Mouse (Mus musculus) CH12.LX (cell line): ENCODE measurements around the gene Sept5. TPM values are rescaled to one million over a fixed set of nuclear protein-coding genes. Genes with fewer than 3 reads are reported as not detected.

Source experiments
- DNase-seq: peaks from one replicate; pipeline ENCODE4 v3.0.0-alpha.2; 2013; ENCODE audit errors: extremely low read depth
- H3K27ac ChIP-seq: 2 replicates; pipeline ENCODE4 v1.5.1; 2012; ENCODE audit warnings: low read depth, mild to moderate bottlenecking, control low read depth, moderate library complexity; ENCODE audit not compliant: insufficient read depth
- H3K27me3 ChIP-seq: replicated peaks from 2 replicates; pipeline ENCODE3; 2012; ENCODE audit warnings: inconsistent platforms
- H3K36me3 ChIP-seq, 2 experiments: replicated peaks in 1 of 2; 2 replicates each; pipeline versions ENCODE3 to v1.6.1; 2012; ENCODE audit warnings: inconsistent platforms in 1 of 2, low read length in 1 of 2, mild to moderate bottlenecking in 1 of 2, mixed read lengths in 1 of 2, moderate library complexity in 1 of 2; ENCODE audit not compliant: control insufficient read depth in 1 of 2, insufficient read depth in 1 of 2
- H3K4me1 ChIP-seq, 2 experiments: 2 replicates each; pipeline ENCODE4 v1.6.1; 2012; ENCODE audit warnings: inconsistent platforms in 1 of 2, moderate library complexity in 1 of 2; ENCODE audit not compliant: insufficient read depth in 2 of 2, control insufficient read depth in 1 of 2
- H3K4me2 ChIP-seq: 2 replicates; pipeline ENCODE4 v1.6.1; 2012; ENCODE audit warnings: low read depth, mild to moderate bottlenecking, control low read depth; ENCODE audit not compliant: poor library complexity, insufficient read depth, severe bottlenecking
- H3K4me3 ChIP-seq, 3 experiments: fragments of 150-350 bp in 1 of 3; sonication (generic) in 1 of 3; replicated peaks in 1 of 3; 2 replicates each; pipeline versions ENCODE3 to v1.5.1; 2011 to 2012; ENCODE audit warnings: low read depth in 2 of 3, low read length in 2 of 3, mild to moderate bottlenecking in 2 of 3, moderate library complexity in 2 of 3, control low read depth in 1 of 3, improper control_type of control experiment in 1 of 3, inconsistent platforms in 1 of 3, mixed read lengths in 1 of 3; ENCODE audit not compliant: poor library complexity in 1 of 3
- H3K79me2 ChIP-seq: replicated peaks from 2 replicates; pipeline ENCODE4 v1.6.1; 2012; ENCODE audit warnings: mild to moderate bottlenecking, moderate library complexity; ENCODE audit not compliant: control insufficient read depth, poor library complexity, insufficient read depth, severe bottlenecking; ENCODE audit errors: extremely low read depth
- H3K9ac ChIP-seq: 2 replicates; pipeline ENCODE4 v1.6.1; 2012; ENCODE audit warnings: low read depth, mild to moderate bottlenecking, control low read depth, moderate library complexity; ENCODE audit not compliant: insufficient read depth
- H3K9me3 ChIP-seq: replicated peaks from 2 replicates; pipeline ENCODE3; 2012; ENCODE audit warnings: low read length, inconsistent platforms, mixed read lengths
- CHD1 ChIP-seq: IDR thresholded peaks from 2 replicates; pipeline ENCODE4 v1.6.1; 2012; ENCODE audit warnings: low read depth, low read length, improper control_type of control experiment, inconsistent platforms
- CHD2 ChIP-seq: IDR thresholded peaks from 2 replicates; pipeline ENCODE4 v1.6.1; 2011; ENCODE audit warnings: low read length, improper control_type of control experiment
- E2F4 ChIP-seq: IDR thresholded peaks from 2 replicates; pipeline ENCODE4 v1.6.1; 2011; ENCODE audit warnings: low read depth, low read length, improper control_type of control experiment; ENCODE audit not compliant: insufficient replicate concordance
- ETS1 ChIP-seq: conservative IDR thresholded peaks from 2 replicates; pipeline ENCODE4 v1.6.1; 2012; ENCODE audit warnings: low read depth, mild to moderate bottlenecking, inconsistent platforms, low read length, improper control_type of control experiment, moderate library complexity
- GABPA ChIP-seq: IDR thresholded peaks from 2 replicates; pipeline ENCODE4 v1.6.1; 2012; ENCODE audit warnings: low read depth, low read length, improper control_type of control experiment, inconsistent platforms; ENCODE audit not compliant: insufficient replicate concordance
- HCFC1 ChIP-seq: IDR thresholded peaks from 2 replicates; pipeline ENCODE4 v1.6.1; 2012; ENCODE audit warnings: low read depth, mild to moderate bottlenecking, inconsistent platforms, low read length, improper control_type of control experiment
- JUN ChIP-seq: IDR thresholded peaks from 2 replicates; pipeline ENCODE4 v1.6.1; 2011; ENCODE audit warnings: low read depth, mild to moderate bottlenecking, low read length, improper control_type of control experiment, moderate library complexity; ENCODE audit not compliant: insufficient read depth
- JUND ChIP-seq: conservative IDR thresholded peaks from 2 replicates; pipeline ENCODE4 v1.6.1; 2011; ENCODE audit warnings: low read depth, low read length, improper control_type of control experiment
- KAT2A ChIP-seq: IDR thresholded peaks from 2 replicates; pipeline ENCODE4 v1.6.1; 2012; ENCODE audit warnings: low read length, improper control_type of control experiment, inconsistent platforms; ENCODE audit not compliant: insufficient replicate concordance
- MAX ChIP-seq: IDR thresholded peaks from 2 replicates; pipeline ENCODE4 v1.6.1; 2011; ENCODE audit warnings: low read length, improper control_type of control experiment
- MXI1 ChIP-seq: IDR thresholded peaks from 2 replicates; pipeline ENCODE4 v1.6.1; 2011; ENCODE audit warnings: mild to moderate bottlenecking, low read depth, low read length, improper control_type of control experiment
- MYC ChIP-seq: IDR thresholded peaks from 2 replicates; pipeline ENCODE4 v1.6.1; 2011; ENCODE audit warnings: low read depth, mild to moderate bottlenecking, improper control_type of control experiment, low read length
- NELFE ChIP-seq: IDR thresholded peaks from 2 replicates; pipeline ENCODE4 v1.6.1; 2011; ENCODE audit warnings: low read depth, low read length, improper control_type of control experiment
- NRF1 ChIP-seq: IDR thresholded peaks from 2 replicates; pipeline ENCODE4 v1.6.1; 2014; ENCODE audit warnings: low read depth, mild to moderate bottlenecking, inconsistent platforms, low read length, improper control_type of control experiment, moderate library complexity
- PAX5 ChIP-seq: IDR thresholded peaks from 2 replicates; pipeline ENCODE4 v1.6.1; 2012; ENCODE audit warnings: low read length, inconsistent platforms, mixed read lengths
- POLR2AphosphoS2 ChIP-seq: IDR thresholded peaks from 2 replicates; pipeline ENCODE4 v1.6.1; 2011; ENCODE audit warnings: low read depth, low read length, improper control_type of control experiment
- RAD21 ChIP-seq: IDR thresholded peaks from 2 replicates; pipeline ENCODE4 v1.6.1; 2011; ENCODE audit warnings: low read depth, mild to moderate bottlenecking, low read length, improper control_type of control experiment, moderate library complexity
- RCOR1 ChIP-seq: conservative IDR thresholded peaks from 2 replicates; pipeline ENCODE4 v1.6.1; 2012; ENCODE audit warnings: low read depth, mild to moderate bottlenecking, inconsistent platforms, low read length, improper control_type of control experiment
- SIN3A ChIP-seq: IDR thresholded peaks from 2 replicates; pipeline ENCODE4 v1.6.1; 2012; ENCODE audit warnings: low read length, improper control_type of control experiment, inconsistent platforms
- TCF12 ChIP-seq: IDR thresholded peaks from 2 replicates; pipeline ENCODE4 v1.6.1; 2014; ENCODE audit warnings: low read depth, mild to moderate bottlenecking, inconsistent platforms, low read length, improper control_type of control experiment
- UBTF ChIP-seq: IDR thresholded peaks from 2 replicates; pipeline ENCODE4 v1.6.1; 2012; ENCODE audit warnings: low read depth, mild to moderate bottlenecking, inconsistent platforms, low read length, improper control_type of control experiment, moderate library complexity
- USF2 ChIP-seq: conservative IDR thresholded peaks from 2 replicates; pipeline ENCODE4 v1.6.1; 2011; ENCODE audit warnings: low read depth, low read length, improper control_type of control experiment
- ZKSCAN1 ChIP-seq: IDR thresholded peaks from 2 replicates; pipeline ENCODE4 v1.6.1; 2012; ENCODE audit warnings: low read depth, inconsistent platforms, low read length, improper control_type of control experiment, borderline replicate concordance
- ZMIZ1 ChIP-seq: IDR thresholded peaks from 2 replicates; pipeline ENCODE4 v1.6.1; 2012; ENCODE audit warnings: low read depth, mild to moderate bottlenecking, inconsistent platforms, low read length, improper control_type of control experiment
- ZNF384 ChIP-seq: IDR thresholded peaks from 2 replicates; pipeline ENCODE4 v1.6.1; 2012; ENCODE audit warnings: low read depth, low read length, improper control_type of control experiment, inconsistent platforms
- dilution Hi-C: fragments of 300-500 bp; cut with MboI; formaldehyde crosslinking; loops from 2 replicates; pipeline ENCODE4 v1.14.3; 2020; ENCODE audit warnings: low sequenced_read_pairs; ENCODE audit not compliant: extremely low pct_unique_long_range_greater_than_20kb, extremely low pct_ligation_motif_present
- in situ Hi-C: fragments of 300-500 bp; cut with MboI; formaldehyde crosslinking; loops from 3 replicates; pipeline ENCODE4 v1.14.3; 2019; ENCODE audit warnings: low sequenced_read_pairs, low pct_ligation_motif_present, low pct_unique_long_range_greater_than_20kb, mixed read lengths
- polyA plus RNA-seq: library from polyadenylated mRNA; unstranded; fragments of >175 nt; gene quantifications from 2 replicates; pipeline ENCODE4 v1.2.1, GENCODE M21; 2012; ENCODE audit warnings: low read depth; ENCODE audit not compliant: insufficient read length
- total RNA-seq, 2 experiments: library from RNA; depleted of rRNA; stranded (reverse); fragments of 300-350 nt in 1 of 2; fragments of >200 nt in 1 of 2; gene quantifications; 2 replicates each; pipeline ENCODE4 v1.2.3; 2012 to 2014

The Sept5 gene
- total and polyA plus RNA-seq, 3 experiments, result 0.56 to 3.9 (median 0.63) TPM

GRCm38 (mm10) chr16:18611752-18612151 lies 18.0 kb downstream of the Sept5 start:
- dilution Hi-C loops, result no loop called here
- H3K4me3 ChIP-seq, result no peak overlapping the region
- TF ChIP-seq NELFE (no peak), USF2 (no peak), KAT2A (no peak), ETS1 (no peak), CHD2 (no peak), NRF1 (no peak), POLR2AphosphoS2 (no peak), E2F4 (no peak), RAD21 (no peak), MXI1 (no peak), MAX (no peak), GABPA (no peak), PAX5 (no peak), ZMIZ1 (no peak), JUND (no peak), CHD1 (no peak), MYC (no peak), SIN3A (no peak), HCFC1 (no peak)
- no peak overlapping the region for H3K9ac ChIP-seq
- in situ Hi-C loops, result loop anchor here (5.0 kb wide), 1 partner anchor 169 kb away; no protein-coding TSS in a partner anchor
- H3K9me3 ChIP-seq, result no peaks in the 10 kb centered on the region
- H3K36me3 ChIP-seq, result no peaks in the 10 kb centered on the region
- H3K27me3 ChIP-seq, result peaks cover 44% of the 10 kb centered on the region
- no peak overlapping the region for H3K27ac ChIP-seq
- no peaks in the 10 kb centered on the region for H3K79me2 ChIP-seq
- no peak overlapping the region for H3K4me2 ChIP-seq
- DNase-seq, result no peak
- H3K4me1 ChIP-seq, result peaks cover 8 to 23% of the 10 kb centered on the region in 2 experiments

GRCm38 (mm10) chr16:18609099-18609498 lies 20.7 kb downstream of the Sept5 start:
- DNase-seq, result no peak
- TF ChIP-seq KAT2A, result no peak
- no peak for TF ChIP-seq RCOR1
- no peak for TF ChIP-seq SIN3A
- no peak for TF ChIP-seq JUN
- TF ChIP-seq MAX, result no peak
- TF ChIP-seq ZNF384, result no peak
- no peak for TF ChIP-seq NRF1
- no peak for TF ChIP-seq ZKSCAN1
- TF ChIP-seq UBTF, result no peak
- TF ChIP-seq TCF12, result no peak
- TF ChIP-seq HCFC1, result no peak
- TF ChIP-seq ZMIZ1, result no peak
- dilution Hi-C loops (no loop called here), in situ Hi-C loops (no loop called here)
- Histone ChIP-seq H3K27ac (no peak overlapping the region), H3K4me2 (no peak overlapping the region), H3K4me1 (peaks cover 8 to 29% of the 10 kb centered on the region in 2 experiments), H3K4me3 (no peak overlapping the region), H3K27me3 (peaks cover 32% of the 10 kb centered on the region), H3K9ac (no peak overlapping the region), H3K36me3 (no peaks in the 10 kb centered on the region), H3K9me3 (no peaks in the 10 kb centered on the region), H3K79me2 (no peaks in the 10 kb centered on the region)
